Mouse (Mus musculus): ENCODE results near the gene Abcg4. TPM values are rescaled to one million over a fixed set of nuclear protein-coding genes. Genes with fewer than 3 reads are reported as not detected.
"Not testable (repeated sequence)": the region's sequence is repeated elsewhere in the genome, so short reads cannot be mapped to it uniquely, and the experiment has no call there.

The Abcg4 gene
- total and polyA plus RNA-seq, 3 experiments, result 0.23 to 1.1 (median 0.72) TPM

DNA sequence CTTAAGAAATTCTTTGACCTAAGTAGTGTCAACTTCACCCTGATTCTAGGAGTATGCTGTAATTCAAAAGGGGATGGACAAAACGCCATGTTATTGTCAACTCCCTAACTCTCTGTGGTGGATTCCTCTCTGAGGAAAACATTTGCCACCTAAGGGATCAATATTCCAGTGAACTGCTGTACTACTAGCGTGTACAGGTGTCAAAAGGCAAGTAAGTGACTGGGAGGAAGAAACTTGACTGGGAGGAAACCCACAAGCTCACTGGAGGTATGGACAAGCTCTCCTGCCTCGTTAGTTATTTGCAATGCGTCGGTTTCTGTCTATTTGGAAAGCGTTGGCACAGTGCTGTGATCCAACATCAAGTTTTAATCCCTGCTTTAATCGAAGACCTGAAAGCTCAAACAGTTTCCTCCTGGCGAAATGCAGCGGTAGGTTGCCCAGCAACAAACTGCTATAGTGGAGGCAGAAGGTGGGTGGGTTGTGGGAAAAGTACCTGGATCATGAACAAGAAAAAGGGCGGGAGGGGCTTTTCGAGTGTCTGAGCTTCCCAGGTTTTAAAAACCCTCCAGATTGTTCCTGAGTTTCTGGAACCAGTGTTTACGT lies 37.5 kb upstream of the Abcg4 start, which contains the start of gene Dpagt1:
Gene Dpagt1 (plus strand): TSS at position 252 of the 603 bp plus-strand sequence.
- no peak for DNase-seq (ENCODE audit: extremely low read depth)
- dilution Hi-C loops (cut with MboI; ENCODE audit: extremely low pct_ligation_motif_present, extremely low pct_unique_long_range_greater_than_20kb, low sequenced_read_pairs), result no loop called here
- peaks cover 3% of the 10 kb centered on the region for H3K27me3 ChIP-seq (replicated peaks)

GRCm38 (mm10) chr9:44325032-44325767 lies 36.8 kb upstream of the Abcg4 start:
- H3K9me3 ChIP-seq (replicated peaks; ENCODE audit: low read length); H3K9ac ChIP-seq (ENCODE audit: insufficient read depth, low read depth); H3K27me3 ChIP-seq (replicated peaks); dilution Hi-C loops (cut with MboI; ENCODE audit: extremely low pct_ligation_motif_present, extremely low pct_unique_long_range_greater_than_20kb, low sequenced_read_pairs); in situ Hi-C loops (cut with MboI; ENCODE audit: low pct_ligation_motif_present, low pct_unique_long_range_greater_than_20kb, low sequenced_read_pairs); DNase-seq (ENCODE audit: extremely low read depth); H3K79me2 ChIP-seq (replicated peaks; ENCODE audit: control insufficient read depth, extremely low read depth, insufficient read depth, poor library complexity, severe bottlenecking): not testable (repeated sequence)
- peak; percentile 74 for TF ChIP-seq ZNF384 (IDR thresholded peaks at IDR 0.05; ENCODE audit: low read depth, low read length)
- TF ChIP-seq TCF12 (IDR thresholded peaks at IDR 0.05; ENCODE audit: low read depth, low read length), result 0 out of 2 replicates have a peak, but pooled peaks have one; percentile 27
- Histone ChIP-seq H3K4me1 (ENCODE audit: control insufficient read depth in 1 of 2, insufficient read depth in 2 of 2) (peaks cover 6 to 40% of the 10 kb centered on the region in 2 experiments), H3K4me3 (replicated peaks in 1 of 3; ENCODE audit: low read depth in 2 of 3, low read length in 2 of 3, poor library complexity in 1 of 3) (peak overlapping the region in 1 of 3 experiments; percentile 92), H3K4me2 (ENCODE audit: insufficient read depth, low read depth, poor library complexity, severe bottlenecking) (peak overlapping the region; percentile 93; the same call in 1 of the 2 replicates), H3K27ac (ENCODE audit: insufficient read depth, low read depth) (peak overlapping the region; percentile 24; the same call in 1 of the 2 replicates), H3K36me3 (replicated peaks in 1 of 2; ENCODE audit: control insufficient read depth in 1 of 2, insufficient read depth in 1 of 2, low read length in 1 of 2) (peaks cover 9 to 21% of the 10 kb centered on the region in 2 experiments)

More for the DNA sequence above, 37.5 kb upstream of the Abcg4 start, which contains the start of gene Dpagt1:
- peaks cover 12 to 28% of the 10 kb centered on the region in 2 experiments for H3K36me3 ChIP-seq (replicated peaks in 1 of 2; ENCODE audit: control insufficient read depth in 1 of 2, insufficient read depth in 1 of 2, low read length in 1 of 2)
- H3K79me2 ChIP-seq (replicated peaks; ENCODE audit: control insufficient read depth, extremely low read depth, insufficient read depth, poor library complexity, severe bottlenecking), result peaks cover 7% of the 10 kb centered on the region; the same call in 1 of the 2 replicates
- in situ Hi-C loops (cut with MboI; ENCODE audit: low pct_ligation_motif_present, low pct_unique_long_range_greater_than_20kb, low sequenced_read_pairs), result no loop called here
- peaks cover 5 to 41% of the 10 kb centered on the region in 2 experiments for H3K4me1 ChIP-seq (ENCODE audit: control insufficient read depth in 1 of 2, insufficient read depth in 2 of 2)
- no peaks in the 10 kb centered on the region for H3K9me3 ChIP-seq (replicated peaks; ENCODE audit: low read length)
- peak within 1 kb of the TSS; percentile 67 for H3K27ac ChIP-seq (ENCODE audit: insufficient read depth, low read depth)
- H3K4me2 ChIP-seq (ENCODE audit: insufficient read depth, low read depth, poor library complexity, severe bottlenecking), result peak within 1 kb of the TSS; percentile 93
- no peak for TF ChIP-seq USF2 (conservative IDR thresholded peaks at IDR 0.05; ENCODE audit: low read depth, low read length)
- no peak for TF ChIP-seq MYC (IDR thresholded peaks at IDR 0.05; ENCODE audit: low read depth, low read length)
- no peak for TF ChIP-seq MAZ (IDR thresholded peaks at IDR 0.05; ENCODE audit: low read depth, low read length)
- TF ChIP-seq JUND (conservative IDR thresholded peaks at IDR 0.05; ENCODE audit: low read depth, low read length), result no peak
- peak; percentile 4; the same call in 1 of the 2 replicates for TF ChIP-seq ZNF384 (IDR thresholded peaks at IDR 0.05; ENCODE audit: low read depth, low read length)
- TF ChIP-seq JUN (IDR thresholded peaks at IDR 0.05; ENCODE audit: insufficient read depth, low read depth, low read length), result no peak
- TF ChIP-seq NELFE (IDR thresholded peaks at IDR 0.05; ENCODE audit: low read depth, low read length), result 0 out of 2 replicates have a peak, but pooled peaks have one; percentile 24
- no peak for TF ChIP-seq TCF12 (IDR thresholded peaks at IDR 0.05; ENCODE audit: low read depth, low read length)
- TF ChIP-seq ELF1 (IDR thresholded peaks at IDR 0.05; ENCODE audit: low read depth, low read length), result no peak
- peak within 1 kb of the TSS; percentile 81 for H3K9ac ChIP-seq (ENCODE audit: insufficient read depth, low read depth)
- H3K4me3 ChIP-seq (replicated peaks in 1 of 3; ENCODE audit: low read depth in 2 of 3, low read length in 2 of 3, poor library complexity in 1 of 3), result peak within 1 kb of the TSS; percentile 83 to 92 (median 85)

Data from CH12.LX (cell line).